In the genomic region with DNA sequence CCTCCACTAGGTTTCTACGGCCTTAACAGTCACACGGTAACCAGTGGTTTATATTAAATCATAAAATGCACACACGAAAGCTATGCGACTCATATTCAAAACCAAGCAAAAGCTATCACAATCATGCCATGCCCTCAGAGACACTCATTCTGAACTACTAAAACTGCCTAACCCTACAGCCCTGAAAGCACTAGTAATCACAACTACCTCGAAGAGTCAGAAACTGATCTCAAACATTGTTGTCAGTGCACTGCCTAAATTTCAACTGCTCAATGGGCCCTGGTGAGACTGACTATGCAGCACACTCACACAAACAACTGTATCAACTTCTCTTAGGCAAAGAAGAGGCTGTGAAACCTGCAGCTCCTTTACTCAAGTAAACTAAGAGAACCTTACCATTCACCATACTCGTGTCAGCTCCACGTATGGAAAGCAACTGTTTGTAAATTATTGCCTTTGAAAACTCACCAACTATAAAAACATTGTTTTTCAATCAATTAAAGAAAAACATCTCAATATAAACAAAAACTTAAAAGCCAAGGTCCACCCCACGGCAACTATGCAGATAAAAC, we compare ENCODE assay signal across 8 mouse cellular contexts. TPM values are rescaled to one million over a fixed set of nuclear protein-coding genes. Genes with fewer than 3 reads are reported as not detected.
DNase-seq lines count a peak whose midpoint lies in the region; ATAC-seq and TF ChIP-seq lines count a peak whose summit lies in the region.

No protein-coding gene starts in this region.

- H3K4me1 ChIP-seq in lung, adult 2 months (ENCODE audit: control insufficient read depth, insufficient read depth, low read length), result peaks cover 10% of the 10 kb centered on the region
- H3K4me1 ChIP-seq in forebrain, postnatal 0 days (ENCODE audit: insufficient read depth), result peaks cover 10% of the 10 kb centered on the region
- H3K4me1 ChIP-seq in limb, embryonic 11.5 days (ENCODE audit: control insufficient read depth, insufficient read depth, low read length), result 0 out of 2 replicates have a peak, but pooled peaks cover 2% of the 10 kb centered on the region
- peaks cover 23% of the 10 kb centered on the region for H3K4me1 ChIP-seq in neural tube, embryonic 15.5 days

- peak; percentile 25 for DNase-seq in lung, adult 2 months
- no peak for DNase-seq in lung, adult 18-20 months
- peak; percentile 66 for DNase-seq in adipocyte (ENCODE audit: low spot score)
- peak; percentile 24 for DNase-seq in forebrain, postnatal 0 days
- peak; percentile 31 for DNase-seq in limb, embryonic 11.5 days (ENCODE audit: low spot score)
- no peak for DNase-seq in right cerebral cortex, postnatal 36 days (ENCODE audit: low spot score in 2 of 2)
- no peak for DNase-seq in urinary bladder, adult 18-20 months (ENCODE audit: low spot score in 2 of 2)

- H3K27ac ChIP-seq in forebrain, postnatal 0 days (ENCODE audit: low read depth, low read length), result peak overlapping the region; percentile 100
- no peak overlapping the region for H3K27ac ChIP-seq in limb, embryonic 11.5 days (replicated peaks; ENCODE audit: low read depth, low read length)
- H3K27ac ChIP-seq in neural tube, embryonic 15.5 days (replicated peaks), result peak overlapping the region; percentile 100

- TF ChIP-seq CTCF in lung, adult 2 months (IDR thresholded peaks at IDR 0.05; ENCODE audit: insufficient read depth, low read length), result no peak
- no peak for TF ChIP-seq CTCF in forebrain, postnatal 0 days (IDR thresholded peaks at IDR 0.05; ENCODE audit: low read depth)

- ATAC-seq in forebrain, postnatal 0 days, result no peak
- no peak for ATAC-seq in limb, embryonic 11.5 days (ENCODE audit: insufficient number of reproducible peaks, low FRiP score, low TSS enrichment, low read depth)
- no peak for ATAC-seq in neural tube, embryonic 15.5 days (ENCODE audit: low FRiP score)

- H3K4me2 ChIP-seq in forebrain, postnatal 0 days (ENCODE audit: low read depth), result peak overlapping the region; percentile 69
- peak overlapping the region; percentile 64 for H3K4me2 ChIP-seq in limb, embryonic 11.5 days (ENCODE audit: low read depth, severe bottlenecking)
- H3K4me2 ChIP-seq in neural tube, embryonic 15.5 days, result peak overlapping the region; percentile 63

- 10% methylated on average over 8 of the region's 8 CpGs for WGBS in lung, adult 2 months
- 13% methylated on average over 8 of the region's 8 CpGs for WGBS in forebrain, postnatal 0 days
- 38% methylated on average over 8 of the region's 8 CpGs for WGBS in limb, embryonic 11.5 days
- WGBS in neural tube, embryonic 15.5 days, result 21% methylated on average over 8 of the region's 8 CpGs

- no peaks in the 10 kb centered on the region for H3K27me3 ChIP-seq in forebrain, postnatal 0 days (ENCODE audit: insufficient read depth, low read length)
- no peaks in the 10 kb centered on the region for H3K27me3 ChIP-seq in limb, embryonic 11.5 days (ENCODE audit: control insufficient read depth, insufficient read depth, low read length)
- no peaks in the 10 kb centered on the region for H3K27me3 ChIP-seq in neural tube, embryonic 15.5 days (replicated peaks)

- no peak for TF ChIP-seq POLR2A in lung, adult 2 months (IDR thresholded peaks at IDR 0.05; ENCODE audit: borderline replicate concordance, extremely low read depth, low read depth, low read length)

- H3K4me3 ChIP-seq in lung, adult 2 months (replicated peaks; ENCODE audit: extremely low read depth, low read depth, low read length), result peak overlapping the region; percentile 49
- peak overlapping the region; percentile 95 for H3K4me3 ChIP-seq in forebrain, postnatal 0 days (ENCODE audit: low read depth, low read length)
- peak overlapping the region; percentile 84 for H3K4me3 ChIP-seq in limb, embryonic 11.5 days (ENCODE audit: low read depth, low read length)
- H3K4me3 ChIP-seq in neural tube, embryonic 15.5 days (replicated peaks), result peak overlapping the region; percentile 82

- no peaks in the 10 kb centered on the region for H3K9me3 ChIP-seq in forebrain, postnatal 0 days (ENCODE audit: low read length)
- H3K9me3 ChIP-seq in limb, embryonic 11.5 days (ENCODE audit: control insufficient read depth, low read length), result no peaks in the 10 kb centered on the region
- no peaks in the 10 kb centered on the region for H3K9me3 ChIP-seq in neural tube, embryonic 15.5 days (replicated peaks)

- H3K9ac ChIP-seq in forebrain, postnatal 0 days, result peak overlapping the region; percentile 89
- peak overlapping the region; percentile 99 for H3K9ac ChIP-seq in limb, embryonic 11.5 days (ENCODE audit: low read length)
- H3K9ac ChIP-seq in neural tube, embryonic 15.5 days (replicated peaks), result peak overlapping the region; percentile 47

- H3K36me3 ChIP-seq in forebrain, postnatal 0 days (ENCODE audit: insufficient read depth), result no peaks in the 10 kb centered on the region
- no peaks in the 10 kb centered on the region for H3K36me3 ChIP-seq in limb, embryonic 11.5 days (ENCODE audit: control insufficient read depth, insufficient read depth, low read length)
- H3K36me3 ChIP-seq in neural tube, embryonic 15.5 days, result no peaks in the 10 kb centered on the region

RNA-seq across cellular contexts. Expression of gene Phip, which starts 1.9 kb away (rescaled TPM):
- 3.2 and 5.4 TPM in 2 replicates for polyA plus RNA-seq in lung, adult 2 months (2012; rRNA removed)
- total RNA-seq in forebrain, postnatal 0 days (2014; rRNA removed), result 59.2 and 91.2 TPM in 2 replicates
- polyA plus RNA-seq in forebrain, postnatal 0 days (2015; fragmentation: Nextera tagmentation; extraction: Ambion mirVana), result 24.1 and 40.0 TPM in 2 replicates
- 144 and 145 TPM in 2 replicates for polyA plus RNA-seq in limb, embryonic 11.5 days (2014; fragmentation: Nextera tagmentation; extraction: Ambion mirVana)
- polyA plus RNA-seq in neural tube, embryonic 15.5 days (2015; fragmentation: Nextera tagmentation; extraction: Ambion mirVana), result 71.4 and 74.6 TPM in 2 replicates

Comparison
In these comparisons a context has a peak if more than half of its experiments do, and no peak if none do; other contexts are left out.
1. DNase-seq: peak in lung, adult 2 months (single experiment), adipocyte (single experiment), forebrain, postnatal 0 days (single experiment) and limb, embryonic 11.5 days (single experiment); none in lung, adult 18-20 months (0 of 2), right cerebral cortex, postnatal 36 days (0 of 2) and urinary bladder, adult 18-20 months (0 of 2).
2. H3K9ac ChIP-seq: peak in every context shown above with its lines; median percentile 99 in limb, embryonic 11.5 days; 89 in forebrain, postnatal 0 days; 47 in neural tube, embryonic 15.5 days.
3. Peak in every context shown above with its lines, with median percentiles within 50 percentile points of each other: H3K4me3 ChIP-seq and H3K4me2 ChIP-seq.